Mouse (Mus musculus): ENCODE results near the gene Pitx2. TPM values are rescaled to one million over a fixed set of nuclear protein-coding genes. Genes with fewer than 3 reads are reported as not detected.

The Pitx2 gene
- polyA plus RNA-seq (2014; fragmentation: Nextera tagmentation; extraction: Ambion mirVana) = 16.1 and 19.1 TPM in 2 replicates

- Histone ChIP-seq H3K9ac (ENCODE audit: low read length) (peak within 1 kb of the TSS; percentile 46), H3K4me2 (ENCODE audit: low read depth) (peak within 1 kb of the TSS; percentile 57), H3K9me3 (ENCODE audit: control insufficient read depth, low read length) (no peaks in the 10 kb centered on the region), H3K4me1 (ENCODE audit: control insufficient read depth, insufficient read depth, low read length) (peaks cover 5% of the 10 kb centered on the region), H3K36me3 (ENCODE audit: control insufficient read depth, insufficient read depth, low read length) (no peaks in the 10 kb centered on the region), H3K4me3 (ENCODE audit: low read depth, low read length) (peak within 1 kb of the TSS; percentile 31), H3K27ac (ENCODE audit: low read depth, low read length) (no peak within 1 kb of the TSS), H3K27me3 (ENCODE audit: control insufficient read depth, insufficient read depth, low read length) (peaks cover 93% of the 10 kb centered on the region)
- ATAC-seq (ENCODE audit: insufficient read depth, low FRiP score, low TSS enrichment) = peak; percentile 82
- DNase-seq (ENCODE audit: low spot score) = peak; percentile 78
- WGBS = under 1% methylated on average over 60 of the region's 60 CpGs
These were observed at the start of gene Pitx2 for GRCm38 (mm10) chr3:129199609-129200500. Gene Pitx2 (plus strand): TSS chr3:129199878.

GRCm38 (mm10) chr3:129150001-129150400 lies 49.7 kb upstream of the Pitx2 start:
- Histone ChIP-seq H3K9ac (ENCODE audit: low read length) (no peak overlapping the region), H3K36me3 (ENCODE audit: control insufficient read depth, insufficient read depth, low read length) (no peaks in the 10 kb centered on the region), H3K4me1 (ENCODE audit: control insufficient read depth, insufficient read depth, low read length) (no peaks in the 10 kb centered on the region), H3K27ac (ENCODE audit: low read depth, low read length) (no peak overlapping the region), H3K27me3 (ENCODE audit: control insufficient read depth, insufficient read depth, low read length) (no peaks in the 10 kb centered on the region), H3K9me3 (ENCODE audit: control insufficient read depth, low read length) (no peaks in the 10 kb centered on the region), H3K4me3 (ENCODE audit: low read depth, low read length) (no peak overlapping the region), H3K4me2 (ENCODE audit: low read depth) (no peak overlapping the region)
- ATAC-seq (ENCODE audit: insufficient read depth, low FRiP score, low TSS enrichment) (no peak), DNase-seq (ENCODE audit: low spot score) (no peak)
- 83% methylated on average over 2 of the region's 2 CpGs for WGBS

- no peak overlapping the region for H3K4me3 ChIP-seq (ENCODE audit: low read depth, low read length)
- no peak overlapping the region for H3K27ac ChIP-seq (ENCODE audit: low read depth, low read length)
- H3K9me3 ChIP-seq (ENCODE audit: control insufficient read depth, low read length) = no peaks in the 10 kb centered on the region
- DNase-seq (ENCODE audit: low spot score) = no peak
- 55% methylated on average over 8 of the region's 8 CpGs for WGBS
- H3K36me3 ChIP-seq (ENCODE audit: control insufficient read depth, insufficient read depth, low read length) = no peaks in the 10 kb centered on the region
- H3K9ac ChIP-seq (ENCODE audit: low read length) = no peak overlapping the region
- no peaks in the 10 kb centered on the region for H3K4me1 ChIP-seq (ENCODE audit: control insufficient read depth, insufficient read depth, low read length)
- no peaks in the 10 kb centered on the region for H3K27me3 ChIP-seq (ENCODE audit: control insufficient read depth, insufficient read depth, low read length)
- no peak for ATAC-seq (ENCODE audit: insufficient read depth, low FRiP score, low TSS enrichment)
- H3K4me2 ChIP-seq (ENCODE audit: low read depth) = no peak overlapping the region
These were observed 48.5 kb upstream of the Pitx2 start for GRCm38 (mm10) chr3:129151096-129151685.

GRCm38 (mm10) chr3:129158812-129159370 lies 40.8 kb upstream of the Pitx2 start:
- Histone ChIP-seq H3K4me3 (ENCODE audit: low read depth, low read length) (no peak overlapping the region), H3K4me1 (ENCODE audit: control insufficient read depth, insufficient read depth, low read length) (no peaks in the 10 kb centered on the region), H3K36me3 (ENCODE audit: control insufficient read depth, insufficient read depth, low read length) (no peaks in the 10 kb centered on the region), H3K27me3 (ENCODE audit: control insufficient read depth, insufficient read depth, low read length) (no peaks in the 10 kb centered on the region), H3K4me2 (ENCODE audit: low read depth) (no peak overlapping the region), H3K9me3 (ENCODE audit: control insufficient read depth, low read length) (no peaks in the 10 kb centered on the region), H3K9ac (ENCODE audit: low read length) (no peak overlapping the region), H3K27ac (ENCODE audit: low read depth, low read length) (no peak overlapping the region)
- no peak for ATAC-seq (ENCODE audit: insufficient read depth, low FRiP score, low TSS enrichment)
- 54% methylated on average over 9 of the region's 9 CpGs for WGBS
- DNase-seq (ENCODE audit: low spot score) = peak; percentile 23

- no peak overlapping the region for H3K27ac ChIP-seq (ENCODE audit: low read depth, low read length)
- H3K36me3 ChIP-seq (ENCODE audit: control insufficient read depth, insufficient read depth, low read length) = no peaks in the 10 kb centered on the region
- H3K9ac ChIP-seq (ENCODE audit: low read length) = no peak overlapping the region
- no peak for DNase-seq (ENCODE audit: low spot score)
- WGBS = 87% methylated on average over 11 of the region's 11 CpGs
- no peak overlapping the region for H3K4me2 ChIP-seq (ENCODE audit: low read depth)
- no peak for ATAC-seq (ENCODE audit: insufficient read depth, low FRiP score, low TSS enrichment)
- H3K4me1 ChIP-seq (ENCODE audit: control insufficient read depth, insufficient read depth, low read length) = no peaks in the 10 kb centered on the region
- H3K9me3 ChIP-seq (ENCODE audit: control insufficient read depth, low read length) = no peaks in the 10 kb centered on the region
- H3K27me3 ChIP-seq (ENCODE audit: control insufficient read depth, insufficient read depth, low read length) = no peaks in the 10 kb centered on the region
- no peak overlapping the region for H3K4me3 ChIP-seq (ENCODE audit: low read depth, low read length)
These were observed 38.2 kb upstream of the Pitx2 start for GRCm38 (mm10) chr3:129161333-129162035.

- H3K4me2 ChIP-seq (ENCODE audit: low read depth) = no peak overlapping the region
- H3K36me3 ChIP-seq (ENCODE audit: control insufficient read depth, insufficient read depth, low read length) = no peaks in the 10 kb centered on the region
- DNase-seq (ENCODE audit: low spot score) (no peak), ATAC-seq (ENCODE audit: insufficient read depth, low FRiP score, low TSS enrichment) (no peak)
- H3K27me3 ChIP-seq (ENCODE audit: control insufficient read depth, insufficient read depth, low read length) = no peaks in the 10 kb centered on the region
- no peaks in the 10 kb centered on the region for H3K4me1 ChIP-seq (ENCODE audit: control insufficient read depth, insufficient read depth, low read length)
- WGBS = 63% methylated on average over 1 of the region's 1 CpGs
- H3K27ac ChIP-seq (ENCODE audit: low read depth, low read length) = no peak overlapping the region
- no peak overlapping the region for H3K9ac ChIP-seq (ENCODE audit: low read length)
- H3K4me3 ChIP-seq (ENCODE audit: low read depth, low read length) = no peak overlapping the region
- no peaks in the 10 kb centered on the region for H3K9me3 ChIP-seq (ENCODE audit: control insufficient read depth, low read length)
These were observed 35.4 kb upstream of the Pitx2 start for GRCm38 (mm10) chr3:129164246-129164645.

- 89% methylated on average over 8 of the region's 8 CpGs for WGBS
- no peaks in the 10 kb centered on the region for H3K27me3 ChIP-seq (ENCODE audit: control insufficient read depth, insufficient read depth, low read length)
These were observed 34.0 kb upstream of the Pitx2 start for GRCm38 (mm10) chr3:129165715-129166114.

GRCm38 (mm10) chr3:129166684-129167083 lies 33.0 kb upstream of the Pitx2 start:
- H3K9ac ChIP-seq (ENCODE audit: low read length) = no peak overlapping the region
- no peak overlapping the region for H3K27ac ChIP-seq (ENCODE audit: low read depth, low read length)
- H3K4me2 ChIP-seq (ENCODE audit: low read depth) = no peak overlapping the region
- no peaks in the 10 kb centered on the region for H3K4me1 ChIP-seq (ENCODE audit: control insufficient read depth, insufficient read depth, low read length)
- WGBS = 4% methylated on average over 6 of the region's 6 CpGs
- no peaks in the 10 kb centered on the region for H3K9me3 ChIP-seq (ENCODE audit: control insufficient read depth, low read length)
- no peaks in the 10 kb centered on the region for H3K27me3 ChIP-seq (ENCODE audit: control insufficient read depth, insufficient read depth, low read length)
- ATAC-seq (ENCODE audit: insufficient read depth, low FRiP score, low TSS enrichment) (no peak), DNase-seq (ENCODE audit: low spot score) (no peak)
- H3K36me3 ChIP-seq (ENCODE audit: control insufficient read depth, insufficient read depth, low read length) = no peaks in the 10 kb centered on the region
- no peak overlapping the region for H3K4me3 ChIP-seq (ENCODE audit: low read depth, low read length)

More at GRCm38 (mm10) chr3:129165715-129166114, 34.0 kb upstream of the Pitx2 start:
- Histone ChIP-seq H3K27ac (ENCODE audit: low read depth, low read length) (no peak overlapping the region), H3K4me2 (ENCODE audit: low read depth) (no peak overlapping the region), H3K4me1 (ENCODE audit: control insufficient read depth, insufficient read depth, low read length) (no peaks in the 10 kb centered on the region), H3K9ac (ENCODE audit: low read length) (no peak overlapping the region), H3K9me3 (ENCODE audit: control insufficient read depth, low read length) (no peaks in the 10 kb centered on the region), H3K4me3 (ENCODE audit: low read depth, low read length) (no peak overlapping the region), H3K36me3 (ENCODE audit: control insufficient read depth, insufficient read depth, low read length) (no peaks in the 10 kb centered on the region)
- no peak for ATAC-seq (ENCODE audit: insufficient read depth, low FRiP score, low TSS enrichment)
- no peak for DNase-seq (ENCODE audit: low spot score)
